Mouse (Mus musculus) stomach, embryonic 14.5 days (tissue): ENCODE results near the gene Tesk1. TPM values are rescaled to one million over a fixed set of nuclear protein-coding genes. Genes with fewer than 3 reads are reported as not detected.
A peak's percentile ranks its signal among the peaks of the same experiment; 100 is the strongest.

Source experiments
- ATAC-seq: fragments of 200-750 bp; cut with Nextera tagmentation; 2 replicates; pipeline ENCODE4 v1.8.0; 2017; ENCODE audit warnings: low read depth, moderate TSS enrichment; ENCODE audit not compliant: insufficient number of reproducible peaks, insufficient read depth, low FRiP score
- H3K27ac ChIP-seq: fragments of 300-500 bp; sonication (generic); 2 replicates; pipeline ENCODE4 v1.5.1; 2014; ENCODE audit warnings: mild to moderate bottlenecking, low read length, moderate library complexity, mixed read lengths
- H3K27me3 ChIP-seq: fragments of 300-500 bp; sonication (generic); 2 replicates; pipeline ENCODE4 v1.6.1; 2014; ENCODE audit warnings: low read length, control low read depth, mixed read lengths; ENCODE audit not compliant: control insufficient read depth, insufficient read depth
- H3K36me3 ChIP-seq: fragments of 300-500 bp; sonication (generic); 2 replicates; pipeline ENCODE4 v1.6.1; 2014; ENCODE audit warnings: mild to moderate bottlenecking, control low read depth, low read length, moderate library complexity, mixed read lengths; ENCODE audit not compliant: control insufficient read depth, insufficient read depth
- H3K4me1 ChIP-seq: fragments of 300-500 bp; sonication (generic); 2 replicates; pipeline ENCODE4 v1.6.1; 2014; ENCODE audit warnings: low read length, control low read depth, mixed read lengths; ENCODE audit not compliant: control insufficient read depth, insufficient read depth
- H3K4me2 ChIP-seq: fragments of 300-500 bp; sonication (generic); replicated peaks from 2 replicates; pipeline ENCODE4 v1.6.1; 2014; ENCODE audit warnings: low read depth, low read length, control low read depth
- H3K4me3 ChIP-seq: fragments of 300-500 bp; sonication (generic); 2 replicates; pipeline ENCODE4 v1.5.1; 2014; ENCODE audit warnings: low read depth, low read length, control low read depth
- H3K9ac ChIP-seq: fragments of 300-500 bp; sonication (generic); replicated peaks from 2 replicates; pipeline ENCODE4 v1.6.1; 2014; ENCODE audit warnings: low read depth, mild to moderate bottlenecking, control low read depth, low read length, moderate library complexity, mixed read lengths
- H3K9me3 ChIP-seq: fragments of 300-500 bp; sonication (generic); 2 replicates; pipeline ENCODE4 v1.6.1; 2016; ENCODE audit warnings: low read depth, low read length, control low read depth; ENCODE audit not compliant: control insufficient read depth
- WGBS: fragments of 180-500 bp; shearing (Covaris S2); extraction: QIAGEN DNeasy Blood & Tissue Kit; methylation state at CpG from one replicate; pipeline ENCODE4 v1.1.7; 2014; 5-methylcytosine and 5-hydroxymethylcytosine counted together
- polyA plus RNA-seq: library from polyadenylated mRNA; unstranded; fragments of >200 nt; fragmentation: Nextera tagmentation; extraction: Ambion mirVana; gene quantifications from 2 replicates; pipeline ENCODE4 v1.2.1, GENCODE M21; 2014

Tesk1 gene
- polyA plus RNA-seq, 1 experiment from 2014 or later, result 5.4 TPM

GRCm38 (mm10) chr4:43476604-43477003 lies 34.9 kb downstream of the Tesk1 start:
- Histone ChIP-seq H3K4me1 (no peaks in the 10 kb centered on the region), H3K36me3 (no peaks in the 10 kb centered on the region), H3K4me3 (no peak overlapping the region), H3K4me2 (no peak overlapping the region), H3K9me3 (no peaks in the 10 kb centered on the region), H3K9ac (no peak overlapping the region), H3K27ac (no peak overlapping the region), H3K27me3 (no peaks in the 10 kb centered on the region)
- no peak for ATAC-seq
- 76% methylated on average over 4 of the region's 6 CpGs for WGBS

GRCm38 (mm10) chr4:43477857-43478533 lies 36.3 kb downstream of the Tesk1 start:
- Histone ChIP-seq H3K4me2 (peak overlapping the region; percentile 39), H3K27me3 (no peaks in the 10 kb centered on the region), H3K36me3 (no peaks in the 10 kb centered on the region), H3K27ac (peak overlapping the region; percentile 27), H3K4me1 (no peaks in the 10 kb centered on the region), H3K9ac (no peak overlapping the region), H3K4me3 (peak overlapping the region; percentile 17; the same call in 1 of the 2 replicates), H3K9me3 (no peaks in the 10 kb centered on the region)
- ATAC-seq, result peak; percentile 86; the same call in 1 of the 2 replicates
- WGBS, result 20% methylated on average over 11 of the region's 11 CpGs

- H3K27me3 ChIP-seq, result no peaks in the 10 kb centered on the region
- H3K27ac ChIP-seq, result peak overlapping the region; percentile 27
- H3K36me3 ChIP-seq, result no peaks in the 10 kb centered on the region
- H3K4me3 ChIP-seq, result peak overlapping the region; percentile 17; the same call in 1 of the 2 replicates
- H3K4me1 ChIP-seq, result no peaks in the 10 kb centered on the region
- H3K4me2 ChIP-seq, result peak overlapping the region; percentile 39
- no peaks in the 10 kb centered on the region for H3K9me3 ChIP-seq
- H3K9ac ChIP-seq, result no peak overlapping the region
- WGBS, result 51% methylated on average over 8 of the region's 8 CpGs
- ATAC-seq, result 0 out of 2 replicates have a peak, but pooled peaks have one; percentile 11
Observed at GRCm38 (mm10) chr4:43478534-43478858, 36.8 kb downstream of the Tesk1 start.

GRCm38 (mm10) chr4:43478906-43479832 lies 37.4 kb downstream of the Tesk1 start:
- WGBS, result 44% methylated on average over 24 of the region's 24 CpGs
- no peak for ATAC-seq
- Histone ChIP-seq H3K36me3 (no peaks in the 10 kb centered on the region), H3K9me3 (no peaks in the 10 kb centered on the region), H3K27ac (no peak overlapping the region), H3K4me3 (no peak overlapping the region), H3K4me1 (no peaks in the 10 kb centered on the region), H3K27me3 (no peaks in the 10 kb centered on the region), H3K4me2 (no peak overlapping the region; the same call in 1 of the 2 replicates), H3K9ac (no peak overlapping the region)

- Histone ChIP-seq H3K9me3 (no peaks in the 10 kb centered on the region), H3K9ac (no peak overlapping the region), H3K4me3 (no peak overlapping the region), H3K27ac (no peak overlapping the region), H3K4me2 (no peak overlapping the region), H3K27me3 (no peaks in the 10 kb centered on the region), H3K4me1 (no peaks in the 10 kb centered on the region), H3K36me3 (no peaks in the 10 kb centered on the region)
- 81% methylated on average over 5 of the region's 5 CpGs for WGBS
- no peak for ATAC-seq
Observed at GRCm38 (mm10) chr4:43480985-43481384, 39.2 kb downstream of the Tesk1 start.

- Histone ChIP-seq H3K4me2 (no peak overlapping the region), H3K27me3 (no peaks in the 10 kb centered on the region), H3K36me3 (no peaks in the 10 kb centered on the region), H3K9me3 (no peaks in the 10 kb centered on the region), H3K4me3 (no peak overlapping the region), H3K9ac (no peak overlapping the region), H3K27ac (no peak overlapping the region), H3K4me1 (no peaks in the 10 kb centered on the region)
- no peak for ATAC-seq
- WGBS, result 69% methylated on average over 7 of the region's 7 CpGs
Observed at GRCm38 (mm10) chr4:43481894-43482456, 40.2 kb downstream of the Tesk1 start.

GRCm38 (mm10) chr4:43482591-43482990 lies 40.9 kb downstream of the Tesk1 start:
- no peak overlapping the region for H3K4me2 ChIP-seq
- no peak for ATAC-seq
- H3K9me3 ChIP-seq, result no peaks in the 10 kb centered on the region
- H3K4me1 ChIP-seq, result no peaks in the 10 kb centered on the region
- WGBS, result 72% methylated on average over 10 of the region's 10 CpGs
- no peak overlapping the region for H3K9ac ChIP-seq
- H3K27me3 ChIP-seq, result no peaks in the 10 kb centered on the region
- H3K27ac ChIP-seq, result no peak overlapping the region
- no peak overlapping the region for H3K4me3 ChIP-seq
- H3K36me3 ChIP-seq, result no peaks in the 10 kb centered on the region

- Histone ChIP-seq H3K4me1 (no peaks in the 10 kb centered on the region), H3K9me3 (no peaks in the 10 kb centered on the region), H3K27ac (no peak within 1 kb of the TSS), H3K36me3 (no peaks in the 10 kb centered on the region), H3K4me3 (no peak within 1 kb of the TSS), H3K9ac (no peak within 1 kb of the TSS), H3K27me3 (no peaks in the 10 kb centered on the region), H3K4me2 (no peak within 1 kb of the TSS)
- WGBS, result 59% methylated on average over 12 of the region's 12 CpGs
- ATAC-seq, result no peak
Observed at GRCm38 (mm10) chr4:43483535-43484091, 41.9 kb downstream of the Tesk1 start, which contains the start of gene Sit1. Gene Sit1 (minus strand): TSS chr4:43483734.
